Mouse (Mus musculus) stomach, embryonic 15.5 days (tissue): ENCODE measurements at regions not wholly inside any gene's neighbourhood (a gene's known extent, or its start where the extent isn't known, plus 50 kb on each side); places are given as distances from the start of the nearest gene placed in this dataset.
"Not testable (repeated sequence)": the region's sequence is repeated elsewhere in the genome, so short reads cannot be mapped to it uniquely, and the experiment has no call there.

Experiments used
- ATAC-seq: fragments of 200-750 bp; cut with Nextera tagmentation; 2 replicates; pipeline ENCODE4 v1.8.0; 2017; ENCODE audit warnings: low read depth, moderate number of reproducible peaks, moderate TSS enrichment; ENCODE audit not compliant: insufficient read depth, low FRiP score
- H3K27ac ChIP-seq: fragments of 300-500 bp; sonication (generic); 2 replicates; pipeline ENCODE4 v1.5.1; 2015; ENCODE audit warnings: mild to moderate bottlenecking, inconsistent platforms
- H3K27me3 ChIP-seq: fragments of 300-500 bp; sonication (generic); replicated peaks from 2 replicates; pipeline ENCODE4 v1.6.1; 2015; ENCODE audit warnings: inconsistent platforms
- H3K36me3 ChIP-seq: fragments of 300-500 bp; sonication (generic); 2 replicates; pipeline ENCODE4 v1.6.1; 2015; ENCODE audit warnings: inconsistent platforms
- H3K4me1 ChIP-seq: fragments of 300-500 bp; sonication (generic); 2 replicates; pipeline ENCODE4 v1.6.1; 2015; ENCODE audit warnings: inconsistent platforms
- H3K4me2 ChIP-seq: fragments of 300-500 bp; sonication (generic); 2 replicates; pipeline ENCODE4 v1.6.1; 2015; ENCODE audit warnings: mild to moderate bottlenecking, inconsistent platforms
- H3K4me3 ChIP-seq: fragments of 300-500 bp; sonication (generic); replicated peaks from 2 replicates; pipeline ENCODE4 v1.5.1; 2015; ENCODE audit warnings: inconsistent platforms
- H3K9ac ChIP-seq: fragments of 300-500 bp; sonication (generic); 2 replicates; pipeline ENCODE4 v1.6.1; 2015; ENCODE audit warnings: inconsistent platforms
- H3K9me3 ChIP-seq: fragments of 300-500 bp; sonication (generic); 2 replicates; pipeline ENCODE4 v1.6.1; 2016; ENCODE audit warnings: inconsistent platforms
- WGBS: fragments of 180-500 bp; shearing (Covaris S2); methylation state at CpG from one replicate; pipeline ENCODE4 v1.1.7; 2015; 5-methylcytosine and 5-hydroxymethylcytosine counted together

DNA sequence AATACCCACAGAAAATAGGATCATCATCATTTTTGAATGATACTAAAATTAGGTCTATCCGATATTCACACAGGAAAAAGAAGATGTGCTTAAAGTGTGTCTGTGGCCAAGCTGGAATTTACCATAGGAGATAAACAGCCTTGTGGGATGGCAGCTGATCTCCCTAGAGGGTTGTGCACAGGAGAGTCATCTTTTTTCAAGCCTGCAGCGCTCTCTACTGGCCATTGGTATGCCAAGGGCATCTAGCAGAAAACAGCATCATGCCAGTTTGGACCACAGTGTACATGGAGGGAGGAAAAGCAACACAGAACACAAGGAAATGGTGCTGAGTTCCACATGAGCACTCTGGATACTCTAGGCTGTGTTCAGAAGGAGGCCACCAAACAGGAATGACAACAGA lies 74.1 kb upstream of the Diaph3 start:
- Histone ChIP-seq H3K27ac (no peak overlapping the region), H3K4me3 (no peak overlapping the region), H3K9me3 (no peaks in the 10 kb centered on the region), H3K4me1 (no peaks in the 10 kb centered on the region), H3K4me2 (no peak overlapping the region), H3K36me3 (no peaks in the 10 kb centered on the region), H3K27me3 (no peaks in the 10 kb centered on the region), H3K9ac (no peak overlapping the region)
- ATAC-seq: peak; percentile 39; the same call in 1 of the 2 replicates
- WGBS: 29% methylated on average over 2 of the region's 2 CpGs

DNA sequence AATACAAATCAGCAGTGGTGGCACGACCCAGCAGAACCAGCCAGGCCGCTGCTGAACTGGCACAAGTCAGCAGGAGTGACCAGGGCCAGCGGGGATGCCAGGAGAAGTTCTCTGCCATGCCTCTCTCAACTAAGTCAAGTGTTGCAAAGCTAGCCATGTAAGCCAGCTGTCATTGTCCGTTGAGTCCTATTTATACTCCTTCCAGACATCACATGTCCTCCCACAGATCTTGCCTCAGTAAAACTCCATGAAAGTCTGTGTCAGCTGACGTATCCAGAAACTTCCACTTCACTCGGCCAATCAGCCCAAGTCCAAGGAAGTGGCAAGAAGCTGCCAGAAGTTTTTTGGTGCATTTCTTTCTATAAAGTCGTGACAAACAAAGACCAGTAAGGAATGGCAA lies 76.0 kb upstream of the Diaph3 start:
- H3K27me3 ChIP-seq: no peaks in the 10 kb centered on the region
- no peak for ATAC-seq
- H3K4me3 ChIP-seq: no peak overlapping the region
- 66% methylated on average over 7 of the region's 7 CpGs for WGBS
- no peak overlapping the region for H3K4me2 ChIP-seq
- no peaks in the 10 kb centered on the region for H3K36me3 ChIP-seq
- no peak overlapping the region for H3K27ac ChIP-seq
- no peaks in the 10 kb centered on the region for H3K4me1 ChIP-seq
- H3K9ac ChIP-seq: no peak overlapping the region
- H3K9me3 ChIP-seq: no peaks in the 10 kb centered on the region

DNA sequence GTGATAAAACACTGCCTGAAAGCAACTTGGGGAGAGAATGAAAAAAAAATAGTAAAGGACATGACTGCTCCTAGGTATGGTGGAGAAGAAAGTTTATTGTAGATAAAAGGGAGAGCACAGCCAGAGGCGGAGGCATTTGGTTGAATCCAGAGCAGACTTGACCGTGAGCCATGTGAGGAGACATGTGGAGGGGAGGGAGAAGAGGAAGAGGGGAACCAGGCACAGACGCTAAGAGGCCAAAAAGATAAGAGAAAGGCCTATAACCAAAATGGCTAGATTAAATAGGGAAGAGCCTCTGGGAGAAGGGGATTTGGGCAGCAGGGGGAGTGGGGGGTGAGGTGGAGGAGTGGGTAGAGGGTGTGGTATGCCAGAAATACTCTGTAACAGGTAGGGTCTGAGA lies 78.9 kb upstream of the Diaph3 start:
- 81% methylated on average over 3 of the region's 3 CpGs for WGBS
- Histone ChIP-seq H3K9ac (no peak overlapping the region), H3K36me3 (no peaks in the 10 kb centered on the region), H3K27ac (no peak overlapping the region), H3K27me3 (no peaks in the 10 kb centered on the region), H3K4me2 (no peak overlapping the region), H3K9me3 (no peaks in the 10 kb centered on the region), H3K4me3 (no peak overlapping the region), H3K4me1 (no peaks in the 10 kb centered on the region)
- ATAC-seq: no peak

DNA sequence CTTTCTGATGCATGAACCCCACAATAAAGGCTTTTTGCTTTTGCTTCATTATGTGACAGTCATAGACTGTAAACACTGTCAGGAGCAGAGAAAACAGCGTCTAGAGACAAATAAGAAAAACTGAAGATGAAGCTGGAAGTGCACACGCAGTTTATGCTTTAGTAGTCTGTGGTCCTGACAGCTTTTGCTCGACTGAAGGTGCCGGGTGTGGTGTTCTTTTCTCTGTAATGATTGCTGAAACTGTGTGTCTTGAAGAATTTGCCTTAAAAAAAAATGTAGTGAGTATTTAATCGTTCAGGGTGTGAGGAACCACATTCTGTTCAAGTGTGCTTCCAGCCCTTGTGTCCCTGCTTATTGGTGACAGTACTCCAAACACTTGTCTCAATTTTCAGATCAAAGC lies 83.8 kb upstream of the Diaph3 start:
- no peaks in the 10 kb centered on the region for H3K36me3 ChIP-seq
- H3K4me1 ChIP-seq: no peaks in the 10 kb centered on the region
- ATAC-seq: no peak
- no peaks in the 10 kb centered on the region for H3K27me3 ChIP-seq
- WGBS: 53% methylated on average over 5 of the region's 5 CpGs
- H3K9me3 ChIP-seq: no peaks in the 10 kb centered on the region
- no peak overlapping the region for H3K4me2 ChIP-seq
- no peak overlapping the region for H3K4me3 ChIP-seq
- no peak overlapping the region for H3K27ac ChIP-seq
- H3K9ac ChIP-seq: no peak overlapping the region

DNA sequence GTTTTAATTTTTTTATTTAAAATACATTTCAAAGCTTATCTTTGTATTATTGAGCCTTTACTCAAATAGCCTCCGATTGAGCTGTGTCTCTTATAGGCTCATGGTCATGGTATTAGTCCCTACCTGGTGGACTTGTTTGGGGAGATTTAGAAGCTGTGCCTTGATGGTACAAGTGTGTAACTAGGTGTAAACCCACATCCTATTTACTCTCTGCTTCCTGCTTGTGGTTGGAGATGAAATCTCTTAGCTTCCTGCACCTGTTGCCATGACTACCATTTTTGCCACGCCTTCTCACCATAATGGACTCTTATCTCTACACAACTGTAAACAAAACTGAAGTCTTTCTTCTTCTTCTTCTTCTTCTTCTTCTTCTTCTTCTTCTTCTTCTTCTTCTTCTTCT lies 108.2 kb upstream of the Diaph3 start:
- Histone ChIP-seq H3K4me1 (no peaks in the 10 kb centered on the region), H3K4me2 (no peak overlapping the region), H3K27ac (no peak overlapping the region), H3K4me3 (no peak overlapping the region), H3K36me3 (no peaks in the 10 kb centered on the region), H3K9ac (no peak overlapping the region), H3K9me3 (no peaks in the 10 kb centered on the region), H3K27me3 (no peaks in the 10 kb centered on the region)
- ATAC-seq: no peak
- 78% methylated on average over 2 of the region's 2 CpGs for WGBS

DNA sequence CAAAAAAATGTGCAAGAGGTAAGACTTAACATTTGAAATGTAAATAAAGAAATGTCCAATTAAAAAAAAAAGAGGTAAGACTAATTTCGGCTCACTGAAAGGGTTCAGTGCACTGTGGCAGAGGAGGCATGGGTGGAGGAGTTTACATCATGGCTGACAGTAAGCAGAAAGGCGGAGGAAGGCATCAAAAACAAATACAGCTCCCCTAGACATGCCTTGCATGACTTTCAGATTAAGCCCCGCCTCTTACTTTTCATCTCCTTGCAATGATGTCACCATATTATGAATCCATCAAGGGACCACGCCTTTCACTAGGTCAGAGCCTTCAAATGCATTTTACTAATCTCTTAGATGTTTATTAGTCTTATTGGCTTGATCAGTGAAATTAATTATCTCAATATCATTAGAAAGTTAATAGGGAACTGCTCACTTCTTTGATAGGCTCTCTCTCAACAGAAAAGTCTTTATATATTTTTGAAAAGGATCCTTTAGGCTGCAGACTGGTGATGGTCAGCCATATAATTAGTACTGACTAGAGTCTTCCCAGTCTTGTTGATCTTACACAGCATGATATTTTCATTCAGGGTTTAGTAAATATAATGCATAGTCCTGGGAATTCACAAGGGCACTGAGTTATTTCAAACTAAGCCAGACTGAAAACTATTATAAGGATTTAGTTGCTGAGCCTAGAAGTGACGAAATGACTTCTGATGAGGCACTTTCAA lies 114.6 kb upstream of the Diaph3 start:
- H3K27me3 ChIP-seq: no peaks in the 10 kb centered on the region
- H3K9me3 ChIP-seq: no peaks in the 10 kb centered on the region
- no peaks in the 10 kb centered on the region for H3K4me1 ChIP-seq
- no peak overlapping the region for H3K4me3 ChIP-seq
- no peak overlapping the region for H3K9ac ChIP-seq
- H3K4me2 ChIP-seq: no peak overlapping the region
- ATAC-seq: no peak
- 78% methylated on average over 5 of the region's 5 CpGs for WGBS
- H3K27ac ChIP-seq: no peak overlapping the region
- H3K36me3 ChIP-seq: no peaks in the 10 kb centered on the region

DNA sequence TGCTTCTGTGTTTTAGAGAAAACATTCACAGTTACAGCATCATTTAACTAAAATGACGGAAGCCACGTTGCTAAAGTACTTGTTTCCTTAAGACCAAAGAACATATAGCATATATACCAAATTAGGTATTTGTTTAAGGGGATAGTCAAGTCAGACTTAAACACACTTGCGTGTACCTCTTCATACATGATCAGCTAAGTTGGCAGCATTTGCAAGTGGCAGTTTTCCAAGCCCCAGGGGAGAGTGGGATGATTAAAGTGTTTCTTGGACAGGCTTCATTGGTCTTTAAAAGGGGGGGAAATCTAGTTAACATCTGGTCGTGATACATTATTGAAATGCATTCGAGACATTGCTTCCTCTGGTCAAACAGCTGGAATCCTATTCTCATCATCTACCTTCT lies 120.7 kb upstream of the Diaph3 start:
- 43% methylated on average over 5 of the region's 5 CpGs for WGBS
- Histone ChIP-seq H3K4me1 (no peaks in the 10 kb centered on the region), H3K36me3 (no peaks in the 10 kb centered on the region), H3K27me3 (no peaks in the 10 kb centered on the region), H3K4me3 (no peak overlapping the region), H3K9ac (no peak overlapping the region), H3K9me3 (no peaks in the 10 kb centered on the region), H3K4me2 (no peak overlapping the region), H3K27ac (no peak overlapping the region)
- ATAC-seq: no peak

DNA sequence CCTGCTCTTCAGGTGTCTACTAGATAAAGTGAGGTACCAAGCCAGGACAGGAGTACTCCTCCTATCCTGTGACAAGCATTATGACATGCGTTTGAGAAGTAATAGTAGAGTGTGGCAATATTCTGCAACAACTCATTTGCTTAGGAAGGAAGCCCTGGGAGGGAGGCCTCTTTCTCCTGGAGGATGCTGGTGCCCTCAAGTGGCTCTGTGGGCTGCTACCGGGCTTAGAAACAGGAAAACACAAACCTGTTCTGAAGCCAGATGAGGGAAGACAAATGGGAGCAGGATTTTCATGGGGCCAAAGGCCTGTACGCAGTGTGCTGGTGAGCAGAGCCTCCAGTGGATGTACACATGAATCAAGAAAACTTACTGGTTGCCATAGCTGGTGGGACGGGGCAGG lies 123.8 kb upstream of the Diaph3 start:
- Histone ChIP-seq H3K9ac (no peak overlapping the region), H3K27me3 (no peaks in the 10 kb centered on the region), H3K4me2 (no peak overlapping the region), H3K36me3 (no peaks in the 10 kb centered on the region), H3K27ac (no peak overlapping the region), H3K4me1 (no peaks in the 10 kb centered on the region), H3K4me3 (no peak overlapping the region), H3K9me3 (no peaks in the 10 kb centered on the region)
- WGBS: 69% methylated on average over 4 of the region's 4 CpGs
- ATAC-seq: no peak

DNA sequence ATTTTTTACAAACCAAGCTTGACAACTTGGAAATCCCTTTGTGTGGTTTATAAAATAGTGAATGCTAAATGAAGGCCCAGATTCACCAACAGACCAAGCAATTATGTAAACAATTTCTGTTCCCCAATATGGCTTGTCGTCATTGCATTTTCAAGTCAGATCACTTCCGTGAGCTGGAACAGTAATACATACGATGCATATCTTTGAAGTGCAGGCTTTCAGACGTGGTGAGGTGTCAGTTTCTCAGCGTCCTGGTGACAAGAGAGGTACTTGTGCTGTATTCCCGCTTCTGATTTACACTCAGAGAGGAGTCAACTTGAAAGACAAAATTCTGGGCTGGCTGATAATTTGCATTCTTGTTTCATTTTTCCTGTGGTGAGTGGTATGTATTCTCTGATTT lies 125.3 kb upstream of the Diaph3 start:
- H3K27me3 ChIP-seq: no peaks in the 10 kb centered on the region
- H3K4me1 ChIP-seq: no peaks in the 10 kb centered on the region
- H3K4me2 ChIP-seq: no peak overlapping the region
- 30% methylated on average over 6 of the region's 6 CpGs for WGBS
- H3K4me3 ChIP-seq: no peak overlapping the region
- no peak for ATAC-seq
- H3K27ac ChIP-seq: no peak overlapping the region
- no peak overlapping the region for H3K9ac ChIP-seq
- H3K36me3 ChIP-seq: no peaks in the 10 kb centered on the region
- H3K9me3 ChIP-seq: no peaks in the 10 kb centered on the region

DNA sequence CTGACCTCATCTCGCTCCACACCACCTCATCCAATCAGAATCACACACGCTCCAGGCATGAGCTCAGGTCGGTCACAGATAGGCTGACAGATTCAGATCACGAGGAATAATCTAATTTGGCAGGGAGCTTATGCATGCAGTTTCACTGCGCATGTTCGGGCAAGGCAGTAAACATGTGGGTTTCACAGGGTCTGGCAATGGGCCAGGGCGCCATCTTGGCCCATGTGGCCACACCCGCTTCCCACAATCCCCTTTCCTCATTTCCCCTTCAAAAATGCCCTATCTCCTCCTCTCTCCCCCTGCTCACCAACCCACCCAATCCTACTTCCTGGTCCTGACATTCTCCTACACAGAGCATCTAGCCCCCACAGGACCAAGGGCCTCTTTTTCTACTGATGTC lies 127.2 kb upstream of the Tdrd3 start:
- not testable (repeated sequence) for H3K4me1 ChIP-seq, H3K9ac ChIP-seq, H3K4me3 ChIP-seq, ATAC-seq, H3K36me3 ChIP-seq, H3K27ac ChIP-seq, H3K27me3 ChIP-seq, H3K9me3 ChIP-seq, H3K4me2 ChIP-seq
- WGBS: 91% methylated on average over 8 of the region's 8 CpGs

DNA sequence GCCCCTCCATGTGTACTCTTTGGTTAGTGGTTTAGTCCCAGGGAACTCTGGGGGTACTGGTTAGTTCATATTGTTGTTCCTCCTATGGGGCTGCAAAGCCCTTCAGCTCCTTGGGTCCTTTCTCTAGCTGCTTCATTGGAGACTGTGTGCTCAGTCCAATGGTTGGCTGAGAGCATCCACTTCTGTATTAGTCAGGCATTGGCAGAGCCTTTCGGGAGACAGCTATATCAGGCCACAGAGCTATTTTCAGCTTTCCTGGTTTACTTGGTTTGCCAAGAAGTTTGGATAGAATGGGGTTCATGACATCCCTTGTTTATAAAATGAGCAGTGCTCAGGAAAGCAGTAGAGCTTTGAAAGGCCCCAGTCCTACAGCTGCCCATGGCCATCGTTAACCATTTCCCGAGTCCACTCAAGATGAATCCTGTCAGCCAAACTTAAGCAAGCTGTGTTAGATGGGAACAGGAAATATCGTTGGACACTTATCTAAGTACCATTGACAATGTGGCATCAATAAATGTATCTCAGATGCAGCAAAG lies 126.7 kb upstream of the Tdrd3 start:
- Histone ChIP-seq H3K27ac (no peak overlapping the region), H3K4me2 (no peak overlapping the region), H3K4me3 (no peak overlapping the region), H3K4me1 (no peaks in the 10 kb centered on the region), H3K9ac (no peak overlapping the region), H3K36me3 (no peaks in the 10 kb centered on the region), H3K27me3 (no peaks in the 10 kb centered on the region), H3K9me3 (no peaks in the 10 kb centered on the region)
- 52% methylated on average over 4 of the region's 4 CpGs for WGBS
- ATAC-seq: peak; percentile 39; the same call in 1 of the 2 replicates

DNA sequence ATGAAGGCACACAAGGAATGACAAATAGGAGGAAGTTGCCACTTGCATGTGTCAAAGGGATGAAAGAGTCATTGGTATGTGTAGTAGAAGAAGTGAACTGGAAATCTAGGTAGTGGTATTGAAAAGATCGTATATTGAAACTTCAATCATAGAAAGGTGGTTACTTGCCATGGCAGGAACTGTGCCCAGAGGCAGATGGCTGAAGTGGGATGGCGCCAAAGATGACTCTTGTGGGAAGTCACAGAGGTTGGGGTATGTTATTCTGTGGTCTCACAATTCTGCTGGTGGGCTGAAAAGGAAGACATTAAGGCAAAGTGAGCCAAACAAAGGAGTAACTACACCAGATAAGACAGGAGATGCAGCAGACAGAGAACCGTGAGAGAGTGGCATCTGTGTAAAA lies 121.2 kb upstream of the Tdrd3 start:
- H3K4me2 ChIP-seq: no peak overlapping the region
- no peak overlapping the region for H3K9ac ChIP-seq
- H3K9me3 ChIP-seq: no peaks in the 10 kb centered on the region
- H3K27me3 ChIP-seq: no peaks in the 10 kb centered on the region
- WGBS: 77% methylated on average over 3 of the region's 3 CpGs
- H3K4me1 ChIP-seq: no peaks in the 10 kb centered on the region
- H3K4me3 ChIP-seq: no peak overlapping the region
- H3K36me3 ChIP-seq: no peaks in the 10 kb centered on the region
- no peak for ATAC-seq
- H3K27ac ChIP-seq: no peak overlapping the region

DNA sequence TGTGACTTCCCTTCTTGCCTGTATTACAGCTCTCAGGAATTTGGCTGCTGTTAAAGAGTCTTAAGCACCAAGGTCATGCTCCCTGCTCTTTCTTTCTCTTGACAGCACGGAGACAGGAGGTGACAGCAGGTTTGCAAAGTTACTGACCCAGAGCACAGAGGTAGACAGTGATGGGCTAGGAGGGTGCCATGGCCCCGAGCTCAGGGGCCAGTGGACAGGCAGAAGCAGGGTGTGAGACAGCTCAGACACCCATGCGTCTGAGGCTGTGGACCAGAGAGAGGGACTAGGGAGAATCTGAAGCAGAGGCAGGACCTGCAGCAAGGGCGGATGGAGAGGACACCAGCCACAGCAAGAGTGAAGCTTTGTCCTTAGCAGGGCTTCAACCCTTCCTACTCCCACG lies 119.3 kb upstream of the Tdrd3 start:
- no peak overlapping the region for H3K4me2 ChIP-seq
- ATAC-seq: no peak
- no peaks in the 10 kb centered on the region for H3K4me1 ChIP-seq

More for the DNA sequence above, 119.3 kb upstream of the Tdrd3 start:
- 39% methylated on average over 5 of the region's 5 CpGs for WGBS
- Histone ChIP-seq H3K27ac (no peak overlapping the region), H3K4me3 (no peak overlapping the region), H3K36me3 (no peaks in the 10 kb centered on the region), H3K9ac (no peak overlapping the region), H3K27me3 (no peaks in the 10 kb centered on the region), H3K9me3 (no peaks in the 10 kb centered on the region)
